Mouse (Mus musculus) kidney, postnatal 36 days (tissue): ENCODE results near the gene Clec2d.
"Not testable (repeated sequence)": the region's sequence is repeated elsewhere in the genome, so short reads cannot be mapped to it uniquely, and the experiment has no call there.

ENCODE experiments used
- DNase-seq, 2 experiments: peaks; one replicate each; pipeline ENCODE4 v3.0.0; 2021 to 2022; ENCODE audit warnings: mixed read lengths in 2 of 2

Clec2d gene

GRCm38 (mm10) chr6:129180403-129181169 is at the start of gene Clec2d:
TSS of gene Clec2d (plus strand) at chr6:129180615.
- DNase-seq, result peak; percentile 90 to 94

- DNase-seq, result no peak
These were observed 47.6 kb upstream of the Clec2d start for GRCm38 (mm10) chr6:129132604-129133341.

- no peak for DNase-seq
These were observed 33.6 kb upstream of the Clec2d start for GRCm38 (mm10) chr6:129146812-129147211.

- peak; percentile 40 to 71 for DNase-seq
These were observed 20.3 kb upstream of the Clec2d start for GRCm38 (mm10) chr6:129160103-129160502.

GRCm38 (mm10) chr6:129161136-129161535 is 19.3 kb upstream of the Clec2d start:
- no peak for DNase-seq

GRCm38 (mm10) chr6:129161951-129162350 is 18.5 kb upstream of the Clec2d start:
- no peak for DNase-seq

GRCm38 (mm10) chr6:129162587-129163159 is 17.7 kb upstream of the Clec2d start:
- no peak for DNase-seq

- no peak for DNase-seq
These were observed 16.8 kb upstream of the Clec2d start for GRCm38 (mm10) chr6:129163606-129164005.

- no peak for DNase-seq
These were observed 9.5 kb upstream of the Clec2d start for GRCm38 (mm10) chr6:129170925-129171324.

- DNase-seq, result no peak
These were observed 8.7 kb upstream of the Clec2d start for GRCm38 (mm10) chr6:129171675-129172074.

- no peak for DNase-seq
These were observed 5.6 kb upstream of the Clec2d start for GRCm38 (mm10) chr6:129174836-129175235.

GRCm38 (mm10) chr6:129175612-129176011 is 4.8 kb upstream of the Clec2d start:
- peak in 1 of 2 experiments; percentile 74 for DNase-seq

- DNase-seq, result no peak
These were observed 3.8 kb upstream of the Clec2d start for GRCm38 (mm10) chr6:129176621-129177020.

- DNase-seq, result no peak
These were observed 1.1 kb upstream of the Clec2d start for GRCm38 (mm10) chr6:129179281-129179680.

- DNase-seq, result not testable (repeated sequence)
These were observed 584 bp upstream of the Clec2d start for GRCm38 (mm10) chr6:129179831-129180230.

GRCm38 (mm10) chr6:129181249-129181648 is 834 bp downstream of the Clec2d start:
- no peak for DNase-seq

GRCm38 (mm10) chr6:129181683-129182082 is 1.3 kb downstream of the Clec2d start:
- DNase-seq, result peak; percentile 56 to 64

- DNase-seq, result no peak
These were observed 2.1 kb downstream of the Clec2d start for GRCm38 (mm10) chr6:129182518-129182917.

GRCm38 (mm10) chr6:129184001-129184400 is 3.6 kb downstream of the Clec2d start:
- not testable (repeated sequence) for DNase-seq

- no peak for DNase-seq
These were observed 4.4 kb downstream of the Clec2d start for GRCm38 (mm10) chr6:129184788-129185187.

GRCm38 (mm10) chr6:129186022-129186421 is 5.6 kb downstream of the Clec2d start:
- no peak for DNase-seq

- DNase-seq, result no peak
These were observed 6.2 kb downstream of the Clec2d start for GRCm38 (mm10) chr6:129186457-129187199.

- DNase-seq, result no peak
These were observed 6.8 kb downstream of the Clec2d start for GRCm38 (mm10) chr6:129187200-129187651.
